In genomic region chr14:52006241-52006640, GRCm38 (mm10) we compare ENCODE assay signal across 9 mouse cellular contexts. TPM values are rescaled to one million over a fixed set of nuclear protein-coding genes. Genes with fewer than 3 reads are reported as not detected.
A peak's percentile ranks its signal among the peaks of the same experiment; 100 is the strongest.
DNase-seq lines count a peak whose midpoint lies in the region; ATAC-seq and TF ChIP-seq lines count a peak whose summit lies in the region.
"Had no signal": no experiment of that assay in that cellular context is flagged by ENCODE, and none has a peak within 500 bp of the region (broad histone marks: within the 10 kb centered on the region; RNA-seq: fewer than 3 reads in every experiment).

No protein-coding gene starts in this region.

- DNase-seq in cerebellum, adult 11-12 months = peak; percentile 53
- no peak for DNase-seq in cerebellum, postnatal 36 days
- no peak for DNase-seq in kidney, adult 2 months
- DNase-seq in kidney, adult 18-20 months = no peak
- peak; percentile 48 for DNase-seq in 3T3-L1 (ENCODE audit: low read depth, low spot score)
- no peak for DNase-seq in forebrain, postnatal 0 days
- no peak for DNase-seq in urinary bladder, postnatal 25 days (ENCODE audit: low spot score)
- no peak for DNase-seq in ovary, postnatal 36 days (ENCODE audit: low spot score)

- no peak overlapping the region for H3K27ac ChIP-seq in kidney, adult 2 months (ENCODE audit: insufficient read depth, low read depth, low read length)
- H3K27ac ChIP-seq in forebrain, postnatal 0 days (ENCODE audit: low read depth, low read length) = no peak overlapping the region

- H3K4me2 ChIP-seq in forebrain, postnatal 0 days (ENCODE audit: low read depth) = no peak overlapping the region
- H3K4me2 ChIP-seq: midbrain, embryonic 12.5 days had no signal

- no peak overlapping the region for H3K9ac ChIP-seq in forebrain, postnatal 0 days
- H3K9ac ChIP-seq: midbrain, embryonic 12.5 days had no signal

- no peaks in the 10 kb centered on the region for H3K9me3 ChIP-seq in forebrain, postnatal 0 days (ENCODE audit: low read length)
- H3K9me3 ChIP-seq: midbrain, embryonic 12.5 days had no signal

- WGBS in kidney, adult 2 months = 75% methylated on average over 8 of the region's 8 CpGs
- 64% methylated on average over 8 of the region's 8 CpGs for WGBS in forebrain, postnatal 0 days

- TF ChIP-seq CTCF in kidney, adult 2 months (conservative IDR thresholded peaks at IDR 0.05; ENCODE audit: insufficient read depth, insufficient read length, low read depth, low read length) = peak; percentile 28; the same call in 1 of the 2 replicates
- peak; percentile 55 for TF ChIP-seq CTCF in forebrain, postnatal 0 days (IDR thresholded peaks at IDR 0.05; ENCODE audit: low read depth)

- ATAC-seq in forebrain, postnatal 0 days = no peak

- no peak for TF ChIP-seq POLR2A in kidney, adult 2 months (IDR thresholded peaks at IDR 0.05; ENCODE audit: low read depth, low read length)

- H3K27me3 ChIP-seq in kidney, adult 2 months (replicated peaks; ENCODE audit: control insufficient read depth, insufficient read depth, low read length) = no peaks in the 10 kb centered on the region
- H3K27me3 ChIP-seq in forebrain, postnatal 0 days (ENCODE audit: insufficient read depth, low read length) = no peaks in the 10 kb centered on the region
- H3K27me3 ChIP-seq: midbrain, embryonic 12.5 days had no signal

- no peaks in the 10 kb centered on the region; the same call in 1 of the 2 replicates for H3K36me3 ChIP-seq in kidney, adult 2 months (ENCODE audit: control insufficient read depth, insufficient read depth, low read length)
- peaks cover 32% of the 10 kb centered on the region for H3K36me3 ChIP-seq in forebrain, postnatal 0 days (ENCODE audit: insufficient read depth)

- no peak overlapping the region for H3K4me3 ChIP-seq in kidney, adult 2 months (ENCODE audit: insufficient read depth, low read depth, low read length)
- no peak overlapping the region for H3K4me3 ChIP-seq in forebrain, postnatal 0 days (ENCODE audit: low read depth, low read length)
- H3K4me3 ChIP-seq: midbrain, embryonic 12.5 days had no signal

- peaks cover 12% of the 10 kb centered on the region for H3K4me1 ChIP-seq in kidney, adult 2 months (ENCODE audit: control insufficient read depth, insufficient read depth, low read length)
- peaks cover 30% of the 10 kb centered on the region for H3K4me1 ChIP-seq in forebrain, postnatal 0 days (ENCODE audit: insufficient read depth)

RNA-seq across cellular contexts. Expression of gene Tmem253, which starts 9.2 kb away (rescaled TPM):
- polyA plus RNA-seq in kidney, adult 2 months (2012; rRNA removed) = 2.4 and 2.5 TPM in 2 replicates
- total RNA-seq in forebrain, postnatal 0 days (2014; rRNA removed) = 0.38 TPM in 1 of 2 replicates, not detected in the other
- polyA plus RNA-seq in forebrain, postnatal 0 days (2015; fragmentation: Nextera tagmentation; extraction: Ambion mirVana) = 0.67 TPM in 1 of 2 replicates, not detected in the other

RNA-seq across cellular contexts. Expression of gene Zfp219, which starts 14.3 kb away (rescaled TPM):
- 43.2 and 61.8 TPM in 2 replicates for polyA plus RNA-seq in kidney, adult 2 months (2012; rRNA removed)
- 37.2 and 51.4 TPM in 2 replicates for total RNA-seq in forebrain, postnatal 0 days (2014; rRNA removed)
- polyA plus RNA-seq in forebrain, postnatal 0 days (2015; fragmentation: Nextera tagmentation; extraction: Ambion mirVana) = 16.6 and 19.8 TPM in 2 replicates

RNA-seq across cellular contexts. Expression of gene Arhgef40, which starts 21.7 kb away (rescaled TPM):
- 36.1 and 37.4 TPM in 2 replicates for polyA plus RNA-seq in kidney, adult 2 months (2012; rRNA removed)
- 61.6 and 84.6 TPM in 2 replicates for total RNA-seq in forebrain, postnatal 0 days (2014; rRNA removed)
- polyA plus RNA-seq in forebrain, postnatal 0 days (2015; fragmentation: Nextera tagmentation; extraction: Ambion mirVana) = 27.3 and 46.8 TPM in 2 replicates

RNA-seq across cellular contexts. Expression of gene Olfr221, which starts 36.0 kb away (rescaled TPM):
- not detected in 2 replicates for polyA plus RNA-seq in kidney, adult 2 months (2012; rRNA removed)
- not detected in 2 replicates for total RNA-seq in forebrain, postnatal 0 days (2014; rRNA removed)
- not detected in 2 replicates for polyA plus RNA-seq in forebrain, postnatal 0 days (2015; fragmentation: Nextera tagmentation; extraction: Ambion mirVana)
- polyA plus RNA-seq: midbrain, embryonic 12.5 days had no signal

Comparison
In these comparisons a context has a peak if more than half of its experiments do, and no peak if none do; other contexts are left out.
1. DNase-seq: peak in cerebellum, adult 11-12 months (single experiment) and 3T3-L1 (single experiment); none in cerebellum, postnatal 36 days (0 of 2), kidney, adult 2 months (single experiment), kidney, adult 18-20 months (single experiment), forebrain, postnatal 0 days (single experiment), urinary bladder, postnatal 25 days (single experiment) and ovary, postnatal 36 days (single experiment).